Mouse (Mus musculus) embryonic facial prominence, embryonic 14.5 days (tissue): ENCODE results near the gene Rxra. TPM values are rescaled to one million over a fixed set of nuclear protein-coding genes. Genes with fewer than 3 reads are reported as not detected.

Experiments used
- ATAC-seq: fragments of 200-750 bp; cut with Nextera tagmentation; 2 replicates; pipeline ENCODE4 v1.8.0; 2017; ENCODE audit warnings: low read depth, moderate number of reproducible peaks, moderate TSS enrichment
- DNase-seq: peaks from one replicate; pipeline ENCODE4 v3.0.0-alpha.2; 2015; ENCODE audit warnings: low spot score
- H3K27ac ChIP-seq: fragments of 300-500 bp; sonication (generic); replicated peaks from 2 replicates; pipeline ENCODE4 v1.5.1; 2014; ENCODE audit warnings: low read depth, mild to moderate bottlenecking, low read length, moderate library complexity
- H3K27me3 ChIP-seq: fragments of 300-500 bp; sonication (generic); replicated peaks from 2 replicates; pipeline ENCODE4 v1.6.1; 2014; ENCODE audit warnings: low read length; ENCODE audit not compliant: control insufficient read depth, insufficient read depth
- H3K36me3 ChIP-seq: fragments of 300-500 bp; sonication (generic); 2 replicates; pipeline ENCODE4 v1.6.1; 2014; ENCODE audit warnings: low read length, mixed read lengths; ENCODE audit not compliant: control insufficient read depth, insufficient read depth
- H3K4me1 ChIP-seq: fragments of 300-500 bp; sonication (generic); 2 replicates; pipeline ENCODE4 v1.6.1; 2014; ENCODE audit warnings: antibody characterized with exemption, low read length; ENCODE audit not compliant: control insufficient read depth, insufficient read depth
- H3K4me2 ChIP-seq: fragments of 300-500 bp; sonication (generic); 2 replicates; pipeline ENCODE4 v1.6.1; 2014; ENCODE audit warnings: low read depth, mild to moderate bottlenecking, low read length, moderate library complexity, mixed read lengths
- H3K4me3 ChIP-seq: fragments of 300-500 bp; sonication (generic); 2 replicates; pipeline ENCODE4 v1.5.1; 2014; ENCODE audit warnings: low read depth, mild to moderate bottlenecking, low read length
- H3K9ac ChIP-seq: fragments of 300-500 bp; sonication (generic); 2 replicates; pipeline ENCODE4 v1.6.1; 2014; ENCODE audit warnings: low read depth, mild to moderate bottlenecking, low read length, moderate library complexity, mixed read lengths
- H3K9me3 ChIP-seq: fragments of 300-500 bp; sonication (generic); 2 replicates; pipeline ENCODE4 v1.6.1; 2016; ENCODE audit warnings: low read length; ENCODE audit not compliant: control insufficient read depth
- WGBS: fragments of 180-500 bp; shearing (Covaris S2); extraction: QIAGEN DNeasy Blood & Tissue Kit; methylation state at CpG from one replicate; pipeline ENCODE4 v1.1.7; 2014; 5-methylcytosine and 5-hydroxymethylcytosine counted together
- polyA plus RNA-seq: library from polyadenylated mRNA; unstranded; fragments of >200 nt; fragmentation: Nextera tagmentation; extraction: Ambion mirVana; gene quantifications from 2 replicates; pipeline ENCODE4 v1.2.1, GENCODE M21; 2014

The Rxra gene
- polyA plus RNA-seq, 1 experiment from 2014 or later = 11.5 TPM

GRCm38 (mm10) chr2:27654321-27655232, 21.7 kb upstream of the Rxra start:
- no peak overlapping the region for H3K4me3 ChIP-seq
- DNase-seq (no peak), ATAC-seq (no peak)
- WGBS = 48% methylated on average over 8 of the region's 8 CpGs
- H3K9ac ChIP-seq = no peak overlapping the region
- H3K36me3 ChIP-seq = no peaks in the 10 kb centered on the region
- no peaks in the 10 kb centered on the region for H3K9me3 ChIP-seq
- H3K4me2 ChIP-seq = no peak overlapping the region
- H3K4me1 ChIP-seq = peaks cover 12% of the 10 kb centered on the region
- no peaks in the 10 kb centered on the region for H3K27me3 ChIP-seq
- no peak overlapping the region for H3K27ac ChIP-seq

- ATAC-seq = no peak
- Histone ChIP-seq H3K27ac (no peak overlapping the region), H3K4me3 (no peak overlapping the region), H3K27me3 (no peaks in the 10 kb centered on the region), H3K36me3 (no peaks in the 10 kb centered on the region), H3K9me3 (peaks cover 7% of the 10 kb centered on the region; the same call in 1 of the 2 replicates), H3K4me2 (no peak overlapping the region), H3K4me1 (no peaks in the 10 kb centered on the region), H3K9ac (no peak overlapping the region)
- no peak for DNase-seq
Measured at GRCm38 (mm10) chr2:27656576-27656975, 19.7 kb upstream of the Rxra start.

- DNase-seq = no peak
Measured at GRCm38 (mm10) chr2:27665284-27665683, 11.0 kb upstream of the Rxra start.

GRCm38 (mm10) chr2:27666719-27667118, 9.5 kb upstream of the Rxra start:
- peaks cover 21% of the 10 kb centered on the region for H3K4me1 ChIP-seq
- WGBS = 45% methylated on average over 4 of the region's 4 CpGs
- H3K27ac ChIP-seq = no peak overlapping the region
- no peaks in the 10 kb centered on the region for H3K36me3 ChIP-seq
- no peaks in the 10 kb centered on the region for H3K9me3 ChIP-seq
- H3K4me3 ChIP-seq = no peak overlapping the region
- no peak overlapping the region for H3K9ac ChIP-seq
- DNase-seq = no peak
- H3K4me2 ChIP-seq = no peak overlapping the region
- H3K27me3 ChIP-seq = no peaks in the 10 kb centered on the region
- ATAC-seq = no peak

More at GRCm38 (mm10) chr2:27665284-27665683, 11.0 kb upstream of the Rxra start:
- Histone ChIP-seq H3K4me2 (no peak overlapping the region), H3K9me3 (peaks cover 5% of the 10 kb centered on the region; the same call in 1 of the 2 replicates), H3K36me3 (no peaks in the 10 kb centered on the region), H3K27ac (no peak overlapping the region), H3K9ac (no peak overlapping the region), H3K27me3 (no peaks in the 10 kb centered on the region), H3K4me3 (no peak overlapping the region), H3K4me1 (peaks cover 8% of the 10 kb centered on the region)
- no peak for ATAC-seq
- WGBS = 84% methylated on average over 6 of the region's 6 CpGs

- H3K27ac ChIP-seq = no peak overlapping the region
- DNase-seq (no peak), ATAC-seq (no peak)
- no peak overlapping the region for H3K4me2 ChIP-seq
- no peak overlapping the region for H3K4me3 ChIP-seq
- H3K4me1 ChIP-seq = peaks cover 29% of the 10 kb centered on the region
- no peaks in the 10 kb centered on the region for H3K9me3 ChIP-seq
- no peaks in the 10 kb centered on the region for H3K36me3 ChIP-seq
- 77% methylated on average over 4 of the region's 4 CpGs for WGBS
- H3K9ac ChIP-seq = no peak overlapping the region
- no peaks in the 10 kb centered on the region for H3K27me3 ChIP-seq
Measured at GRCm38 (mm10) chr2:27667677-27668076, 8.6 kb upstream of the Rxra start.

- H3K27me3 ChIP-seq = no peaks in the 10 kb centered on the region
- H3K4me1 ChIP-seq = peaks cover 29% of the 10 kb centered on the region
- 32% methylated on average over 5 of the region's 5 CpGs for WGBS
- H3K9me3 ChIP-seq = no peaks in the 10 kb centered on the region
- H3K4me2 ChIP-seq = no peak overlapping the region
- no peak overlapping the region for H3K4me3 ChIP-seq
- H3K9ac ChIP-seq = no peak overlapping the region
- DNase-seq (peak; percentile 60), ATAC-seq (no peak; the same call in 1 of the 2 replicates)
- 0 out of 2 replicates have a peak overlapping the region, but pooled peaks have one; percentile 22 for H3K27ac ChIP-seq
- H3K36me3 ChIP-seq = no peaks in the 10 kb centered on the region
Measured at GRCm38 (mm10) chr2:27670746-27671145, 5.5 kb upstream of the Rxra start.

- Histone ChIP-seq H3K27ac (peak overlapping the region; percentile 81), H3K4me3 (no peak overlapping the region), H3K36me3 (no peaks in the 10 kb centered on the region), H3K4me1 (peaks cover 28% of the 10 kb centered on the region), H3K9me3 (no peaks in the 10 kb centered on the region), H3K27me3 (no peaks in the 10 kb centered on the region), H3K4me2 (0 out of 2 replicates have a peak overlapping the region, but pooled peaks have one; percentile 1), H3K9ac (0 out of 2 replicates have a peak overlapping the region, but pooled peaks have one; percentile 34)
- DNase-seq = peak; percentile 77
- WGBS = 19% methylated on average over 3 of the region's 3 CpGs
- no peak; the same call in 1 of the 2 replicates for ATAC-seq
Measured at GRCm38 (mm10) chr2:27671633-27672091, 4.6 kb upstream of the Rxra start.

- Histone ChIP-seq H3K27me3 (no peaks in the 10 kb centered on the region), H3K27ac (peak overlapping the region; percentile 98), H3K9me3 (no peaks in the 10 kb centered on the region), H3K4me2 (peak overlapping the region; percentile 96), H3K4me1 (peaks cover 46% of the 10 kb centered on the region), H3K36me3 (no peaks in the 10 kb centered on the region), H3K9ac (peak overlapping the region; percentile 82), H3K4me3 (peak overlapping the region; percentile 88)
- peak; percentile 54 for ATAC-seq
- peak; percentile 82 for DNase-seq
- 1% methylated on average over 14 of the region's 106 CpGs for WGBS
Measured at GRCm38 (mm10) chr2:27676478-27677325, 462 bp downstream of the Rxra start.
